Mouse (Mus musculus) ES-Bruce4 (cell line): ENCODE measurements around the gene Gm21962.

Experiments
- CTCF ChIP-seq: IDR thresholded peaks from one replicate; pipeline ENCODE4 v1.8.1; 2011; ENCODE audit warnings: low read depth, low read length
- POLR2A ChIP-seq: IDR thresholded peaks from one replicate; pipeline ENCODE4 v1.8.1; 2011; ENCODE audit warnings: low read length; ENCODE audit not compliant: insufficient read depth

DNA sequence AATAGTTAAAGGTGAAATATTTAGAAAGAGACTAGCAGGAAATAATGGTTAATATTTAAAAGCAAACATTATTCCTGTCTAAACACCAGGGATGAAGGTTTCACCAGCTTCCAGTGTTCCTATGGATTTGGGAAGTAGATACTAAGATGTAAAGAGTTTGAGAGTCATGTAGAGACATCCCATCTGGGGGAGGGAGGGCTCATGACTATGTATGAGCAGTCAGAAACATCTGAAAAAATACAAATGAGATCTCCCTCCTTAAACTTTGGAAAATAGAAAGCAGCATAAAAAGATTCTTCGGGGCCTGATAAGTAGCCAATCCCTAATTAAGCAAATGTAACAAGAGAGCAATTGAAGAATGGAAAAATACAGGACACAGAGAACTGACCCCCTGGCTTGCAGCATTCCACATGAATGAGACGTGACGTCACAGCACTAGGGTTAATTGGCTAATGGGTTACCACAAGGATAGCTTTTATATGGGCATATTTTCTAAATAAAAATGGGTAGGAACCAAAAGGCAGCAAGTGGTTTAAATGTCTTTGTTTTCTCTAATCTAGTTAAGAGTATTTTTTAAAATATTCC lies 45.3 kb downstream of the Gm21962 start:
- TF ChIP-seq CTCF (no peak), POLR2A (no peak)
